In the genomic region with DNA sequence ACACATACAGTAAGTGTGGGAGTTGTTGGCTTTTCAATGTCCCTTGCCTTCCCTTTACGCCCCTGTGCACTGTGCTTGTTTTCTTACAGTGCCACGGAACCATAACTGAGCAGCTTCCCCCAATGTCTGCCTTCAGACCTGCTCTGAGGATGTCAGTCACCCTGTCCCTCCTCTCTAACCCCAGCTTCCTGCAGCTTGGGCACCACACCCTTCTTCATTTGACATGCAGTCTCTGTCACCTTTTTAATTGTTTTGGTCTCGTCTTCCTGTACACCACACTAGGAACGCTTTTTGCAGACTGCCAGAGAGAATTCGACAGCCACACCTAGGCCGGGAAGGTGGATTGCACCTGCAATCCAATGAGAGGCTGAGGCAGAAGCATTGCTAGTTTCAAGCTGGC, we compare ENCODE assay signal across 22 mouse cellular contexts. TPM values are rescaled to one million over a fixed set of nuclear protein-coding genes. Genes with fewer than 3 reads are reported as not detected.
DNase-seq lines count a peak whose midpoint lies in the region; TF ChIP-seq lines count a peak whose summit lies in the region.
"Had no signal": no experiment of that assay in that cellular context is flagged by ENCODE, and none has a peak within 500 bp of the region (broad histone marks: within the 10 kb centered on the region; RNA-seq: fewer than 3 reads in every experiment).

No protein-coding gene starts in this region.

- peak; percentile 35 to 42 for DNase-seq in B cell, adult 2 months
- peak; percentile 76 for DNase-seq in CD4-positive, CD25-positive, alpha-beta regulatory T cell, adult 2 months (ENCODE audit: low read depth, low spot score)
- DNase-seq in spleen, postnatal 36 days (ENCODE audit: low spot score in 2 of 2) = peak; percentile 80 to 81
- no peak for DNase-seq in urinary bladder, adult 18-20 months (ENCODE audit: low spot score in 2 of 2)
- DNase-seq in left cerebral cortex, adult 11 months (ENCODE audit: low spot score) = no peak
- no peak for DNase-seq in MN1 (ENCODE audit: low spot score)
- DNase-seq in adrenal gland, adult 8-10 months = no peak
- DNase-seq: adrenal gland, adult 2 months; cerebellum, adult 11 months; forebrain, postnatal 0 days; layer of hippocampus, postnatal 36 days; liver; liver, postnatal 0 days; right cerebral cortex, adult 18-20 months had no signal

- H3K4me1 ChIP-seq in bone marrow, adult 2 months (ENCODE audit: control insufficient read depth, insufficient read depth, low read length) = peaks cover 4% of the 10 kb centered on the region; the same call in 1 of the 2 replicates
- H3K4me1 ChIP-seq: embryonic facial prominence, embryonic 12.5 days; heart, embryonic 15.5 days; kidney, embryonic 15.5 days; midbrain, embryonic 12.5 days had no signal

- no peak overlapping the region for H3K4me3 ChIP-seq in bone marrow, adult 2 months (replicated peaks; ENCODE audit: control insufficient read depth, low read depth, low read length)
- H3K4me3 ChIP-seq: embryonic facial prominence, embryonic 12.5 days; heart, adult 2 months; heart, embryonic 15.5 days; hindbrain, embryonic 10.5 days; kidney, embryonic 15.5 days; midbrain, embryonic 12.5 days had no signal

- 63% methylated on average over 6 of the region's 6 CpGs for WGBS in bone marrow, adult 2 months

- TF ChIP-seq POLR2A in bone marrow, adult 2 months (IDR thresholded peaks at IDR 0.05; ENCODE audit: borderline replicate concordance, control insufficient read depth, low read depth, low read length) = no peak

- H3K27ac ChIP-seq in bone marrow, adult 2 months (ENCODE audit: control insufficient read depth, insufficient read depth, low read depth, low read length, poor library complexity) = peak overlapping the region; percentile 50
- H3K27ac ChIP-seq: embryonic facial prominence, embryonic 12.5 days; heart, adult 2 months; heart, embryonic 15.5 days; hindbrain, embryonic 10.5 days; kidney, embryonic 15.5 days; macrophage; midbrain, embryonic 12.5 days had no signal

- no peak for TF ChIP-seq CTCF in bone marrow, adult 2 months (IDR thresholded peaks at IDR 0.05; ENCODE audit: control insufficient read depth, insufficient read depth, low read length)

RNA-seq across cellular contexts. Expression of gene Ccne1, which starts 13.0 kb away (rescaled TPM):
- polyA plus RNA-seq in bone marrow, adult 2 months (2011; ENCODE audit: insufficient read depth, insufficient read length, low replicate concordance, missing spikeins) = 54.8 and 58.5 TPM in 2 replicates
- 1 to 10 TPM; 3.5 to 6.9 (median 4.1) TPM for total RNA-seq in adrenal gland, adult 8-10 months (2022)

Comparison
In these comparisons a context has a peak if more than half of its experiments do, and no peak if none do; other contexts are left out.
1. DNase-seq: peak in B cell, adult 2 months (2 of 2), CD4-positive, CD25-positive, alpha-beta regulatory T cell, adult 2 months (single experiment) and spleen, postnatal 36 days (2 of 2); none in urinary bladder, adult 18-20 months (0 of 2), left cerebral cortex, adult 11 months (single experiment), MN1 (single experiment) and adrenal gland, adult 8-10 months (single experiment).